In genomic region chr3:133211324-133211723, GRCm38 (mm10) we compare ENCODE assay signal across 23 mouse cellular contexts. TPM values are rescaled to one million over a fixed set of nuclear protein-coding genes. Genes with fewer than 3 reads are reported as not detected.
A peak's percentile ranks its signal among the peaks of the same experiment; 100 is the strongest.
DNase-seq lines count a peak whose midpoint lies in the region; ATAC-seq and TF ChIP-seq lines count a peak whose summit lies in the region.
"Had no signal": no experiment of that assay in that cellular context is flagged by ENCODE, and none has a peak within 500 bp of the region (broad histone marks: within the 10 kb centered on the region; RNA-seq: fewer than 3 reads in every experiment).

No protein-coding gene starts in this region.

- H3K79me2 ChIP-seq in myocyte (ENCODE audit: control insufficient read depth, insufficient read depth) = no peaks in the 10 kb centered on the region

- TF ChIP-seq POLR2A in myocyte (IDR thresholded peaks at IDR 0.05; ENCODE audit: insufficient read length, low read depth) = no peak

- H3K36me3 ChIP-seq in intestine, embryonic 15.5 days = no peaks in the 10 kb centered on the region
- H3K36me3 ChIP-seq in myocyte (ENCODE audit: control insufficient read depth, insufficient read depth) = no peaks in the 10 kb centered on the region
- H3K36me3 ChIP-seq in forebrain, embryonic 15.5 days = no peaks in the 10 kb centered on the region
- H3K36me3 ChIP-seq: embryonic facial prominence, embryonic 10.5 days; heart, embryonic 10.5 days; hindbrain, embryonic 13.5 days had no signal

- H3K9me3 ChIP-seq in intestine, embryonic 15.5 days = no peaks in the 10 kb centered on the region
- H3K9me3 ChIP-seq in forebrain, embryonic 15.5 days = no peaks in the 10 kb centered on the region
- H3K9me3 ChIP-seq: embryonic facial prominence, embryonic 10.5 days; forebrain, embryonic 13.5 days; heart, embryonic 10.5 days; hindbrain, embryonic 13.5 days had no signal

- H3K27ac ChIP-seq in intestine, embryonic 15.5 days = peak overlapping the region; percentile 60; the same call in 1 of the 2 replicates
- H3K27ac ChIP-seq in forebrain, embryonic 15.5 days (replicated peaks) = no peak overlapping the region
- H3K27ac ChIP-seq: embryonic facial prominence, embryonic 10.5 days; forebrain, embryonic 13.5 days; heart, embryonic 10.5 days; hindbrain, embryonic 13.5 days had no signal

- 57% methylated on average over 3 of the region's 3 CpGs for WGBS in intestine, embryonic 15.5 days
- 85% methylated on average over 3 of the region's 3 CpGs for WGBS in forebrain, embryonic 15.5 days

- peak; percentile 4 for DNase-seq in 3T3-L1 (ENCODE audit: low read depth, low spot score)
- DNase-seq in 416B (ENCODE audit: low read depth) = peak; percentile 79
- no peak for DNase-seq in gastrocnemius, postnatal 25 days
- no peak for DNase-seq in heart, adult 8-10 months (ENCODE audit: low spot score)
- DNase-seq: adrenal gland, postnatal 14 days; cerebellum, adult 11-12 months; cerebellum, adult 9-11 months; gastrocnemius, postnatal 14 days; heart, adult 11 months; heart, postnatal 10 days; kidney, adult 18-20 months had no signal

- no peak overlapping the region for H3K4me3 ChIP-seq in intestine, embryonic 15.5 days (replicated peaks)
- no peak overlapping the region for H3K4me3 ChIP-seq in myocyte
- no peak overlapping the region for H3K4me3 ChIP-seq in forebrain, embryonic 15.5 days
- H3K4me3 ChIP-seq: embryonic facial prominence, embryonic 10.5 days; forebrain, embryonic 13.5 days; heart, embryonic 10.5 days; hindbrain, embryonic 13.5 days had no signal

- H3K9ac ChIP-seq in intestine, embryonic 15.5 days = no peak overlapping the region
- H3K9ac ChIP-seq in forebrain, embryonic 15.5 days (replicated peaks) = no peak overlapping the region
- H3K9ac ChIP-seq: forebrain, embryonic 13.5 days; hindbrain, embryonic 13.5 days had no signal

- no peaks in the 10 kb centered on the region for H3K27me3 ChIP-seq in intestine, embryonic 15.5 days (replicated peaks)
- no peaks in the 10 kb centered on the region for H3K27me3 ChIP-seq in myocyte (ENCODE audit: control insufficient read depth, insufficient read depth, insufficient read length)
- no peaks in the 10 kb centered on the region for H3K27me3 ChIP-seq in forebrain, embryonic 15.5 days
- H3K27me3 ChIP-seq: CH12.LX; forebrain, embryonic 13.5 days; hindbrain, embryonic 13.5 days; Patski had no signal

- no peak overlapping the region for H3K4me2 ChIP-seq in intestine, embryonic 15.5 days (replicated peaks)
- peak overlapping the region; percentile 39 for H3K4me2 ChIP-seq in myocyte (ENCODE audit: low read depth)
- H3K4me2 ChIP-seq in forebrain, embryonic 15.5 days (replicated peaks) = no peak overlapping the region
- H3K4me2 ChIP-seq: forebrain, embryonic 13.5 days; hindbrain, embryonic 13.5 days had no signal

- H3ac ChIP-seq in myocyte (ENCODE audit: control insufficient read depth, insufficient read length) = no peak overlapping the region

- peak; percentile 88 for ATAC-seq in intestine, embryonic 15.5 days
- ATAC-seq in forebrain, embryonic 15.5 days (replicated peaks) = no peak
- ATAC-seq: activated CD4-positive, CD25-positive, alpha-beta regulatory T cell, adult 4 months; forebrain, embryonic 13.5 days; Patski had no signal

- 0 out of 2 replicates have a peak, but pooled peaks cover 2% of the 10 kb centered on the region for H3K4me1 ChIP-seq in intestine, embryonic 15.5 days (replicated peaks)
- H3K4me1 ChIP-seq in forebrain, embryonic 15.5 days = no peaks in the 10 kb centered on the region
- H3K4me1 ChIP-seq: embryonic facial prominence, embryonic 10.5 days; forebrain, embryonic 13.5 days; heart, embryonic 10.5 days; hindbrain, embryonic 13.5 days had no signal

TF ChIP-seq in myocyte, 11 proteins besides CTCF, POLR2A, EP300 and RAD21:
- TF ChIP-seq SRF (IDR thresholded peaks at IDR 0.05; ENCODE audit: control insufficient read depth, insufficient read length, low read depth) (no peak), REST (IDR thresholded peaks at IDR 0.05; ENCODE audit: insufficient read depth, insufficient read length) (no peak), CEBPB (IDR thresholded peaks at IDR 0.05; ENCODE audit: insufficient read depth, poor library complexity, severe bottlenecking) (peak; percentile 97)

RNA-seq across cellular contexts. Expression of gene Arhgef38, which starts 23.4 kb away (rescaled TPM):
- 2.1 and 2.7 TPM in 2 replicates for polyA plus RNA-seq in intestine, embryonic 15.5 days (2015; fragmentation: Nextera tagmentation; extraction: Ambion mirVana)
- not detected for polyA plus RNA-seq in myocyte (2012; fragmentation: generic; extraction: Trizol)
- not detected for total RNA-seq in gastrocnemius, postnatal 25 days (2021)
- total RNA-seq in heart, adult 8-10 months (2022) = under 1 TPM in 1 of 4 experiments, not detected in 3; 0.46 TPM
- polyA plus RNA-seq in forebrain, embryonic 15.5 days (2015; fragmentation: Nextera tagmentation; extraction: Ambion mirVana) = not detected in 2 replicates
- total RNA-seq: adrenal gland, adult 18-20 months; adrenal gland, postnatal 14 days; CH12.LX; gastrocnemius, postnatal 14 days; heart, postnatal 10 days; hematopoietic stem cell, adult 5-6 weeks had no signal
- polyA plus RNA-seq: activated CD4-positive, CD25-positive, alpha-beta regulatory T cell, adult 4 months; forebrain, embryonic 13.5 days; heart, embryonic 10.5 days had no signal

Comparison
In these comparisons a context has a peak if more than half of its experiments do, and no peak if none do; other contexts are left out.
1. DNase-seq: peak in 3T3-L1 (single experiment) and 416B (single experiment); none in gastrocnemius, postnatal 25 days (single experiment) and heart, adult 8-10 months (single experiment).